Mouse (Mus musculus) subcutaneous adipose tissue, adult 2 months (tissue): ENCODE results near the gene Ggt7. TPM values are rescaled to one million over a fixed set of nuclear protein-coding genes. Genes with fewer than 3 reads are reported as not detected.

Source experiments
- polyA plus RNA-seq: library from polyadenylated mRNA; depleted of rRNA; stranded (reverse); fragments of >200 nt; gene quantifications from 2 replicates; pipeline ENCODE4 v1.2.3, GENCODE M21; 2012; ENCODE audit warnings: low replicate concordance; rRNA removed

Gene Ggt7
- polyA plus RNA-seq, result 5.9 and 28.5 TPM in 2 replicates

DNA sequence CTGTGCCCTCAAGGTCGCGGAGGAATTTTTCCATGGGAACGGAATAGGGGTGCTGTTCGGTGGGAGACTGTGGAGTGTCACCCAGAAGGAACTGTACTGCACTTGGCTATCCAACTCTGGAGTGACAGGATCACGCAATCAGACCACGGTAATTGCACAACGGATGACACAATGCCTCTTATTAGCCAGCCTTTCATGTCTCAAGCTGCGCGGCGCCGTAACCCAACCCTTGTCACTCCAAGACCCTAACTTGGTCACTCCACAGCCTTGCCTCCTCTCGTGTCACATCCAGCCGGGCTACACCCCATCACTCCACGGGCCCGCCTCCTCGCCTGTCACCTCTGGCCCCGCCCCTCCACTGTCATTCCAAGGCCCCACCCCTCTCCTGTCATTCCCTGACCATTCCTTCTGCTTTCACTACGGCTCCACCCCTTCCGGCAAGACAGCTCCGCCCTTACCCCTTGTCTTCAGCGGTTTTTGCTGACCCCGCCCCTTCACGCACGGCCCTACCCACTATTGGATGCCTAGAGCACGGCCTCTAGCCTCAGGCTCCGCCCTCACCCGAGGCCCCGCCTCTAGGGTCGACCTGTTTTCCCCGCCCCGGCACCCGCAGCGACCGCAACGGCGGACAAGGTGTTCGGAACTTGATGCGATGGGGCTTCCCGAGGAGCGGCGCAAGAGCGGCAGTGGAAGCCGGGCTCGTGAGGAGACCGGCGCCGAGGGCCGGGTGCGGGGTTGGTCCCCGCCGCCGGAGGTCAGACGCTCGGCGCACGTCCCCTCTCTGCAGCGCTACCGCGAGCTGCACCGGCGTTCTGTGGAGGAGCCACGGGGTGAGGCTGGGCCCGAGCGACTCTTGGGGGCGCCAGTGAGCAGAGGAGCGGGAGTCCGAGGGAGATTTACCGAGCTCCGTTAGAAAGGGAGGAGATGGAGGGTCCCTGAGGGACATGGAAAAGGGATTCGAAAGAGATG is at the start of gene Ggt7, which contains the start of gene Acss2:
Gene Ggt7, minus strand, starts transcription at position 783 of the 969 bp plus-strand sequence.
Gene Acss2, plus strand, starts transcription at position 494 of the 969 bp plus-strand sequence.

DNA sequence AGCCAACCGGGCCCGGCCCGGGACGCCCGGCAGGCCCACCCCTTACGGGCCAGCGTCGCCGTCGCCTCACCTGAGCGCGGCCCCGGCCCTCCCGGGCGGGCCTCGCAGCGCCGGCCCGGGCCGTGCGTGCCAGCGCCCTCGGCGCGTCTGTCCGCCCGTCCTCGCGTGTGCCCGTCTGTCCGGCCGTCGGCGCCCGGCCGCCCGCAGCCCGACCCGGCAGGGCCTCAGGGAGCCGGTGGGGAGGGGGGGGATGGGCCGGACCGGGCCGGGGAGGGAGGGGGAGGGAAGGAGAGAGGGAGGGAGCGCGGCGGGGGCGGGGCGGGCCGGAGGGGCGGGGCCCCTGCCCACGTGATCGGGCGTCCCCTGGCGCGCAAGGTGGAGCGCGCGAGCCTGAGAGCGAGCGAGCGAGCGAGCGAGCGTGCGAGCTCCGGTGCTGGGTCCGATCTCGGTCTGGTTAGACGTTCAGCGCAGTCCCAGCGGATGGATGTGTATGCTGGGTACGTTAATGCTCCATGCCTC is 44.4 kb downstream of the Ggt7 start, which contains the start of gene Ncoa6:
Gene Ncoa6, minus strand, starts transcription at position 325 of the 519 bp plus-strand sequence.

Other genes with a start within 250 kb of the Ggt7 start
- 353 and 571 TPM in 2 replicates for gene Map1lc3a, start 241.9 kb downstream of the Ggt7 start, polyA plus RNA-seq
- 35.0 and 47.1 TPM in 2 replicates for gene Pigu, start 160.8 kb downstream of the Ggt7 start, polyA plus RNA-seq
- 107 and 345 TPM in 2 replicates for gene Trp53inp2, start 137.2 kb downstream of the Ggt7 start, polyA plus RNA-seq
- gene Ncoa6, start 44.3 kb downstream of the Ggt7 start, polyA plus RNA-seq, result 17.4 and 90.7 TPM in 2 replicates
- gene Acss2, start 289 bp downstream of the Ggt7 start, polyA plus RNA-seq, result 326 and 376 TPM in 2 replicates
- gene Gss, start 74.6 kb upstream of the Ggt7 start, polyA plus RNA-seq, result 22.4 and 30.8 TPM in 2 replicates
- gene Myh7b, start 93.0 kb upstream of the Ggt7 start, polyA plus RNA-seq, result 0.21 and 0.39 TPM in 2 replicates
- gene Trpc4ap, start 174.1 kb upstream of the Ggt7 start, polyA plus RNA-seq, result 152 and 177 TPM in 2 replicates
- gene Edem2, start 211.2 kb upstream of the Ggt7 start, polyA plus RNA-seq, result 38.8 and 49.6 TPM in 2 replicates
- gene Gm17581, start 217.6 kb upstream of the Ggt7 start, polyA plus RNA-seq, result not detected in 2 replicates
- 20.1 and 20.5 TPM in 2 replicates for gene Procr, start 232.9 kb upstream of the Ggt7 start, polyA plus RNA-seq